Mouse (Mus musculus) bone marrow macrophage, adult 2 months (primary cell): ENCODE results near the gene Sfxn3. TPM values are rescaled to one million over a fixed set of nuclear protein-coding genes. Genes with fewer than 3 reads are reported as not detected.

ENCODE experiments used
- H3K27ac ChIP-seq: 2 replicates; pipeline ENCODE4 v1.5.1; 2012; ENCODE audit warnings: low read depth, low read length; ENCODE audit not compliant: insufficient read depth
- H3K4me1 ChIP-seq: 2 replicates; pipeline ENCODE4 v1.6.1; 2012; ENCODE audit warnings: low read length; ENCODE audit not compliant: control insufficient read depth, insufficient read depth
- H3K4me3 ChIP-seq: 2 replicates; pipeline ENCODE4 v1.5.1; 2012; ENCODE audit warnings: mild to moderate bottlenecking, low read length, moderate library complexity; ENCODE audit not compliant: insufficient read depth
- CTCF ChIP-seq: IDR thresholded peaks from 2 replicates; pipeline ENCODE4 v1.5.1; 2012; ENCODE audit warnings: low read depth, mild to moderate bottlenecking, low read length, moderate library complexity
- POLR2A ChIP-seq: IDR thresholded peaks from 2 replicates; pipeline ENCODE4 v1.6.1; 2012; ENCODE audit warnings: mild to moderate bottlenecking, low read depth, low read length, borderline replicate concordance
- polyA plus RNA-seq: library from polyadenylated mRNA; stranded (reverse); fragments of >200 nt; gene quantifications from 2 replicates; pipeline ENCODE4 v1.2.4, GENCODE M21; 2012; ENCODE audit not compliant: missing spikeins, insufficient read depth, insufficient read length

The Sfxn3 gene
- polyA plus RNA-seq, 1 experiment, result 45.1 TPM

DNA sequence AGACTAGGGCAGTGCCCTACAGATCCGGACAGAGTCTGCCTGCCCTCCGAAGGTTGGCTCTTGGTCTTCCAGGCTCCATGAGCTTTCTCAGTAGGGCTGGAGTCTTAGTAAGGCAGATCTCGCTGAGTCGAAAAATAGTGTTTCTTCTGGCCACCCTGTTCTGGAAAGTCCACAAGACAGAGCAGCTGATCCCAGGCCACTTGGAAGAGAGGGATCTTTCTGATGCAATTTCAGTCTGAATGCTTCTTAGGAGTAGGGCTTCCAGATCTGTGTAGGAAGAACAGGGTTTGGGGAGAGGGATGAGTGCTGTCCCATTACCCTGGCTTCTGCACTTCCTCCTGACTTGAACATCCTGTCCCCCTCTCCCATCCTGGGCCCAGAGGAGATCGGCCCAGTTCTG, 1.7 kb upstream of the Sfxn3 start, which contains the start of gene Pdzd7:
TSS of gene Pdzd7 (minus strand) at position 67 of the 400 bp plus-strand sequence.
- Histone ChIP-seq H3K27ac (no peak within 1 kb of the TSS), H3K4me1 (peaks cover 19% of the 10 kb centered on the region), H3K4me3 (peak within 1 kb of the TSS; percentile 67)
- TF ChIP-seq POLR2A (no peak), CTCF (no peak)

DNA sequence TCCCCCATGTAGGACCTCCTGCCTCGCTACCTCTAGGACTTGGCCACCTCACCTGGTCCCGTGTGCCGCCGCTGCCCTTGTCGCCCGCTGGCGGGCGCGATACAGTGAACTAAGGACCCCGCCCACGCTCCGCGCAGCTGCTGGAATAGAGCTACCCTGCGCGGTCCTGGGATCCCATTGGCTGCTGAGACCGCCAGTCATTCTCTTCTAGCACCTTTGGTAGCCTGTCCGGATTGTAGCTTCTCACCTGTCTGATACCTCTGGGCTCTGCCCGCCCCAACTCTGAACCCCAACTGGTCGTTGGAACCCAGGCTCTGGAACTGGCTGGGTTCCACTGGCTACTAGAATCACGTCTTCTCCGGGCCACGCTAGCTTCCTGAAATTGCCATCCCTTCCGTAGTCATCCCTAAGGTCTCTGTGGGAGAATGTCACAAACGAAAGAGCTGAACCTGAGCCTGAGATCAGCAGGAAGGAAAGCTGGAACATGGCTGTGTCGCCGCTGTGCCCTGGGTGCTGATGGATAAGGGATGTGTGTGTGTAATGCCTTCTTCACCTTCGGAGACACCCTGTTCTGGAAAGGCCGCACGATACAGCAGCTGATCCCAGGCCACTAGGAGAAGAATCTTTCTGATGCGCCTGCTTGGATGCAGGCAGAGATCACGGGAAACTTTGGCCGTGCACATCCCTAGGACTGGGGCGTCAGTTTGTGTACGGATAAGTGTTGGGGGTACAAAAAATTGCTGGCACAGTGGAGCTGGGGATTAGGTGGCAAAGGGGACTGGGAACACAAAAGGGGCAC, 581 bp upstream of the Sfxn3 start:
- H3K27ac ChIP-seq, result no peak overlapping the region; the same call in 1 of the 2 replicates
- peaks cover 19% of the 10 kb centered on the region for H3K4me1 ChIP-seq
- H3K4me3 ChIP-seq, result peak overlapping the region; percentile 67
- no peak for TF ChIP-seq POLR2A
- TF ChIP-seq CTCF, result no peak

DNA sequence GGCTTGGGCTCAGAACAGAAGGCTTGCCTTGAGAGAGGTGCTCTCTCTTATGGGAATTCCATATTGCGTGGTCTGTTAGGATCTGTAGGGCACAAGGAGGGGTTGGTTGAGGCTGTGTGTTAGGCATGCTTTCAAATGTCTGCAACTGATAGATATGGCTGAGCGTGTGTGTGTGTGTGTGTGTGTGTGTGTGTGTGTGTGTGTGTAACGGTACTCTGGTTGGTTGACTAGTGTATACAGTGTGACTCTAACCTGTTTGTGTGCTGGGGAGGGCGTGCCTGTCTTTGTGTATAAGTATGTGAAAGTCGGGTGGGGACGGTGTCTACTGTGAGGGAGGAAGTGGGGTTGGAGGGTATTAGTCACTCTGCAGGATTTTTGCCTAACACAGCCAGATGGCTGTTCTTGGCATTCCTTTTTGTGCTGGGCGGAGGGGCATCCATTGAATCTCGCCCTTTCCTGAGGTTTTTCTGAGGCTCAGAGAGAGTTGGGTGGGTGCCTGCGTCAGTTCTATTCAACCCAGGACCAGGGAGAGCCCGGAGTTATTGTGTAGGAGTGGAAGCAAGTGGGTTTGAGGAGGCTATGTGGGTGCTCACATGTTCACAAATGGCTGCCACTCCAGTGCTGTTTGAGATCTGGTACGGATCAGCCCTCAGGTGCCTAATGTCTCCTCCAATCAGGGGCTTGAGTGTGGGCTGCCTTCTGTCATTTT, 786 bp downstream of the Sfxn3 start:
- Histone ChIP-seq H3K4me1 (peaks cover 19% of the 10 kb centered on the region), H3K4me3 (peak overlapping the region; percentile 67), H3K27ac (peak overlapping the region; percentile 75)
- TF ChIP-seq CTCF (no peak), POLR2A (no peak)

DNA sequence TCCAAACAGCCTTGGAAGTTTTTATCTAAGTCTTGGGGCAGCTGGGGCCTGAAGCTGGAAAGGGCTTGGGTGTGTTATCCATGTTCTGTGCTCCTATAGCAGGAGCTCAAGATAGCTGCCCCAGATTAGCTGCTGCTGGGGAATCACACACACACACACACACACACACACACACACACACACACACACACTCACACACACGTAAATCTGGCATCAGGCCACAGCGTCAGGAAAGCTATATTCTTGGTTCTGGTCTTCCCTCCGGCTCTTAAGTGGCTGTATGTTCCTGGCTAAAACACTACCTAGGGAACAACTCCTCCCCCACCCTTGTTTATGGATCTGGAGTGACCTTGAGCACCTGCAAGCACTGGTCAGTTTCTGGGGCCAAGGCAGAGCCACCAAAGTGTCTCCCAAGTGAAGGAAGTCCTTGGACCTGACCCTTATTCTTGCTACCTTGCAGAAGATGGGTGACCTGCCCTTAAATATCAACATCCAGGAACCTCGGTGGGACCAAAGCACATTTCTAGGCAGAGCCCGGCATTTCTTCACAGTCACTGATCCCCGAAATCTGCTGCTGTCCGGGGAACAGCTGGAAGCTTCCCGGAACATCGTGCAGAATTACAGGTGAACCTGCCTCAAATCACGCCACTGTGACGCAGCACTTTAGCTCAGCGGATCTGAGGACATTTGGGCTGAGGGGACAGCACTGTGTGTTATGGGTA, 1.5 kb downstream of the Sfxn3 start:
- Histone ChIP-seq H3K4me3 (peak overlapping the region; percentile 67), H3K27ac (peak overlapping the region; percentile 75), H3K4me1 (peaks cover 19% of the 10 kb centered on the region)
- no peak for TF ChIP-seq POLR2A

DNA sequence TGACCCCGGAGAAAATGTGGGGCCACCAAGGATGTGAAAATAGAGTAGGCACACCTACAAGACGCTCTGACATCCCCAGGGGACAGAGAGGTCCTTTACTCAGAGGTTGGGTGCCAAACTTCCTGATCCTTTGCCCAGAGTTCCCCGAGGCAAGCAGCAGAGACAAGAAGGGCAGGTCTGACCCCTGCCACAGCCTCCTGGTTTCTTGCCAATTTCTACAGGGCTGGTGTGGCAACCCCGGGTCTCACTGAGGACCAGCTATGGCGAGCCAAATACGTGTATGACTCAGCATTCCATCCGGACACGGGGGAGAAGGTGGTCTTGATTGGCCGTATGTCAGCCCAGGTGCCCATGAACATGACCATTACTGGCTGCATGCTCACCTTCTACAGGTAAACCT, 2.2 kb downstream of the Sfxn3 start:
- Histone ChIP-seq H3K4me1 (peaks cover 20% of the 10 kb centered on the region), H3K27ac (no peak overlapping the region), H3K4me3 (no peak overlapping the region)
- TF ChIP-seq POLR2A, result no peak
- TF ChIP-seq CTCF, result no peak

DNA sequence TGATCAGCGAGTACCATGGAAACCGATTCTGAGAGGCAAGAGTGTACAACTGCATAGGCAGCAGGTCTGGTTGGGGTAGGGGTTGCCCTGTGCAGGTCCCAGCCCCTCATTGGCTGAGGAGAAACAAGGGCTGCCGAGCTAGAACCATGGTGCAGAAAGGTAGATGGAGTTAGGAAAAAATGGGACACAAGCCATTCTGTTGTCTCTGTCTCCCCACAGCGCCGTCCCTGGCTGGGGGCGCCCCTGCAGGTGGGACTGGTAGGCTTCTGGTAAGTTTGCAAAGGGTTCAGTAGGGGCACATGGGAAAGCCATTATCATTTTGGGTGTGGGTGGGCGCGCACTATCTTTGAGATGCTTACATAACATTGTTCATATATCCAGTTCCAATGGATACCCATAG, 6.1 kb downstream of the Sfxn3 start:
- TF ChIP-seq POLR2A (no peak), CTCF (no peak)
- no peak overlapping the region for H3K27ac ChIP-seq
- H3K4me1 ChIP-seq, result peaks cover 37% of the 10 kb centered on the region
- no peak overlapping the region for H3K4me3 ChIP-seq

DNA sequence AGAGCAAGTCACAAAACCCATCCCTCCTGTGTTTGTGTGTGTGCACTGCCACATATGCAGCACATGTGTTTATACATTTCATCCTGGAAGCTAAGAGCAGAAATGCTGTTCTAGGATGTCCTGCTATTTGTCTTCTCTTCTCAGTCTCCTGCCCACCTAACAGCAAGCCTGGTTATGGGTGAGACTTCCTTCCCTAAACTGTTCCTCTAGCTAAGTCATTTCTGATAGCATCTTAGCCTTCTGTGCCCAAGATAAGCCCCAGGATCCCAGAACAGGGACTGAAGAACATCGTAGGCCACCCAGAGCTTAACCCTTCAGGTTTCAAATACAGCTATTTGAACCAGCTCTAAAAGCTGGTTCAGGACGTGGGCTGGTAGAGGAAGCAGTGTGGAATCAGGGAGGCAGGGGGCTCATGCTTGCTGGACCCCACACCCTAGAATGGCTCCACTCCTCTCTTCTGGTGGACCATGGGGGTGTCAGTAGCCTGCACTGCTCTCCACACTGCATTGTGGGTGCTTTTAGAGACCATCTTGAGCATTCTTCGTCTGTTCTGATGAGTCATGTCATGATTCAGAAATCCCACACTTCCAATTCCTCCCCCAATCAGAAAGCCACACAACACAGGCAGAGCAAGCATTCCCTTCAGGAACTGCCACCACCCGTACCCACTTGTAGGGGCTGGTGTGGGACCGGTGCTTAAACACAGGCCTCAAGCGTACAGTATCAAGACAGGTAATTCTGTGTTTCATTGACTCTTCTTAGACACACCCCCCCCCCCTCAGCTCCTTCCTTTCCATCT, 7.8 kb downstream of the Sfxn3 start:
- H3K4me3 ChIP-seq, result no peak overlapping the region
- TF ChIP-seq POLR2A (no peak), CTCF (no peak)
- peaks cover 28% of the 10 kb centered on the region for H3K4me1 ChIP-seq
- no peak overlapping the region for H3K27ac ChIP-seq

DNA sequence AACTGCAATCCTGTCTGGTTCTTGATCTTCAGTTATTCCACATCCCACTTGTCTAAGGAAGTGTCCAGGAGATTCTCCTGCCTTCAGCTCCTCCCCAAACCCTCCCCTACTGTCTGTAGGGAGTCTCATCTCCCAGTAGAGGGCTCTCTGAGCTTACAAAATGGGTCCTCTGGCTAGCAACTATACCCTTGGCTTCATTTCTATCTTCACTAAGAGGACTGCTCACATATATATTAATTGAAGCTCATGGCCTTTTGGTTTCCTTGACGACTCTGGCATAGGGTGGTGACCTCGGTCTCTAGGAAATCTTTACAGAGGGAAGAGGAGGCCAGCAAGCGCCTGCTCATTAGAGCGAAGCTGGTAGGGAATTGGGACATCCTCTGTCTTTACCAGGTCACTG, 9.1 kb downstream of the Sfxn3 start:
- TF ChIP-seq CTCF (no peak), POLR2A (no peak)
- Histone ChIP-seq H3K27ac (no peak overlapping the region), H3K4me3 (no peak overlapping the region), H3K4me1 (peaks cover 33% of the 10 kb centered on the region)

DNA sequence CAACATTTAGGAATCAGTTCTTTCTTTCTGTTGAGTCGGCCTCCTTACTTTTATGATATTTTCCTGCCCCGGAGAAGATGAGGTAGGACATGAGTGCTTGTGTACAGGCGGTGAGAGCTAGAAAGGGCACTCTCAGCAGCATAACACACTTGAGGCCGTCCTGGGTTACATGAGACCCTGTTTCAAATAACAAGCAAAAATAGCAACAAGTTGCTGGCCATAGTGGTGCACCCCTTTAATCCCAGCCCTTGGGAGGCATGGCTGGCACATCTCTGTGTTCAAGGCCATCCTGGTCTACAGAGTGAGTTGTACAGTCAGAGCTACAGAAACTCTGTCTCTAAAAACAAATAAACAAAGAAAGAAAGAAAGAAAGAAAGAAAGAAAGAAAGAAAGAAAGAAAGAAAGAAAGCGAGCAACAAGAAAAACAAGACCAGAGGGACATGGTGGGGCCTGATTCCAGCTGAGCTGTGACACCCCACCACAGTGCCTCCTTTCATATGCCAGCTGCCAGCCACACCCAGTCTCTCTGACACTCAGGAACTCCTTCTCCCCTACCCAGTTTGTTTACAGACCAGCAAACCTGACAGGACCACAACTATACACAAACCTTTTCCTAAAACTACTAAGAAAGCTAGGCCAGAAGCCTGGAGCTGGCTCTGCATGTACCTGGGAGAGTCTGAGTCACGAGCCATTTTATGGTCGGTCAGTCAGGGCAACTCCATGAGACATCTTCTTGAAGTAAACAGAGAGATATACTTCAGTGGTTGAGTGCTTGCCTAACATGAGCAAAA, 9.8 kb downstream of the Sfxn3 start:
- H3K4me3 ChIP-seq, result no peak overlapping the region
- H3K4me1 ChIP-seq, result peaks cover 33% of the 10 kb centered on the region
- TF ChIP-seq CTCF (no peak), POLR2A (no peak)
- H3K27ac ChIP-seq, result no peak overlapping the region
